Mouse (Mus musculus) ZHBTc4 (cell line): ENCODE data around the gene Nol9.

Source experiments
- DNase-seq: peaks from one replicate; pipeline ENCODE4 v3.0.0-alpha.2; 2011; ENCODE audit warnings: low read depth, low spot score

The Nol9 gene

DNA sequence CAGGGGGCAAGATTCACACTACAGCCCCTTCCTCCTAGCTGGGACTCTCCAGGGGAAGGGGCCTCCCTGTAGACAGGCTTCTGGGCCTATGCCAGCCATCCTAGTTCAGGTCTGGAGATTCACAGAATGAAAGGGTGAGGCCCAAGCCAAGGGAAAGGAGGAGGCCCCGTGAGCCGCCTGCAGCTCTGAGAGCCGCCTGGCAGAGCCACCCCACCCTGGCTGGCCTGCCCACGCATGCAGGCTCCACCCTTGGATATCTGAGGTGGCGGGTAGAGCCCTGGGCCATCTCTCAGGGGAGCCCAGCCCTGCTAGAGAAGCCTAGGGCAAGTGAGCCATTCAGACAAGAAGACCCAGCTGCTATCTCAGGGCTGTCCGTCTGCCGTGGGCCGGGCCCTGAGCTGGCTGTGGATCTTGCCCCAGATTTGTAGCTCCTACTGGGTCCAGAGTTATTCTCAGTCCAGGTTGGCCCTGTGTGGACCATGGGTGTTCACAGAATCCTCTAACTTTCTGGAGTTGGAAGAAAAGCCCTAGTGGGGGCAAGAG, 53.7 kb downstream of the Nol9 start:
- no peak for DNase-seq

DNA sequence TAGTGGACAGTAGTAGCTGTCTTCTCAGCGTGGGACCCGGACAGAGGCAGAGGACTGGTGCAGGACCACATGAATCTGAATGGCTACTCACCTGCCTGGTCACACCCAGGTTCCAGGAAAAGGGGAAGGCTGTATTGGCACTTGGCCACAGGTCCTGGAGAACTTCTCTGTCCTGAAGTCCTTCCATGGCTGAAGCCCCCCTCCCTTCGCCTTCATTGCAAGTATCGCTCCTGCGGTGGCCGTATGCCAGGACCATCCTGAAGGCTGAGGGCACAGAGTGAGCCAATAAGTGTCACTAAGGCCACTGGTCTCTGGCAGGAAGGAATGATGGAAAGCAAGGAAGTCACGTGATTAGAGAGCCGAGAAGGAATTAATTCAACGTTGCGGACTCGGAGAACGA, 55.1 kb downstream of the Nol9 start:
- DNase-seq: no peak

DNA sequence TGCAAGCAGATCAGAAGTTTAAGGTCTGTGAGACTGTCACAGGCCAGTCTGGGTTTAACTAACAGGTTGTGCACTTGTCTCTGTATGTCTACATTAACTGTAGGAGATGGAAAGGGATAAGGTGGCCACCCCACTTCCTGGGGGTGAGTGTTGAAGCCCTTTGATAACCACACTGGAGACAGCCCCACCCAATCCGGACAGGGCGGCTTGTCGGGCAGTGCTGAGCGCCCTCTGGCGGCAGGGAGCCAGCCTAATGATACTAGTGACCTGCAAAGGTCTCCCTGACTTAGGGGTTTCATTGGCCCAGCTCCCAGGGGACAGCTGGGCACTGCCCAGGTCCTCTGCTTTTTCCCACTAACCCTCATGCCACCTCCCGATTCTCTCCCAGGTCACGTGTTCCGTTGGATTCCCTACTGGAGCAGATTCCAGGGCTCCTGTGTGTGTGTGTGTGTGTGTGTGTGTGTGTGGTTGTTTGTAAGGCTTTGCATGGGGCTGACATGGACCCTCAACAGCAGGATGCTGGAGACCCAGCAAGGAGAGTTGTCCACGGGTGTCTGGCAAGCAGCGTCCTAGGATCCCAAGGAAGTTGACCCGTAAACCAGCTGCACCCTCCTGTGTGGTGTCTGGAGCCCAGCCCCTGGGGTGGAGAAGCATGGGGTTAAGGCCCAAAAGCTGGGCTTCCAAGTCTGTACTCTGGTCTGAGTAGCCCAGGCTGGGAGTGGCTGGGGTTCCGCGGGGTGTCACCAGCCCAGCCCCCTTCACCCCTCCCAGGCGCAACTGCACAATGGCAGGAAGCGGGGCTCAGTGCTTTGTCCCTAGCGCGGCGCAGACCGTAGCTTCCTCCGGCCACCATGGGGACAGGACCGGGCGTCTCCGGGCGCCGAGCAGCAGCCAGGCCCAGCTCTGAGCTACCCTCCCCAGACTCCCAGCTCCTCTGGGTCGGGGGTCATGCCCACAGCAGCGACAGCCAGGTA, 57.1 kb downstream of the Nol9 start:
- DNase-seq: peak; percentile 83

DNA sequence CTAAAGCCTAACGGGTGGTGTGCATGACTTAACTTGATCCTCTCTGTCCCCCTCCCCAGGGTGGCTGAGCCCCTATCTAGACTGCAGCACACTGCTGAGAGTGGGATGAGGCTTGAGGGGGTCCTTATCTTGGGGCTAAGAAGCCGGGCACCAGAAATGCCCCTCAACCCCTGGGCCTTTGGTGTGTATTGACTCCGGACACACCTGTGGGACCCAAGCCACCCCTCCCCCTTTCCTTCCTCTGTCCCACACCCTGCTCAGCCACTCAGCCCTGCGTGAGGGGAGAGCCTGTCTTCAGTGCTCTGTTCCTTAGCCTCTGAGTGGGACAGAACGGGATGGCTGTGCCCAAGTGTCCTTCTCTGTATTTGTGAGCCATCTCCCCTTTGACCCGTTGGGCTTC, 57.8 kb downstream of the Nol9 start:
- no peak for DNase-seq

DNA sequence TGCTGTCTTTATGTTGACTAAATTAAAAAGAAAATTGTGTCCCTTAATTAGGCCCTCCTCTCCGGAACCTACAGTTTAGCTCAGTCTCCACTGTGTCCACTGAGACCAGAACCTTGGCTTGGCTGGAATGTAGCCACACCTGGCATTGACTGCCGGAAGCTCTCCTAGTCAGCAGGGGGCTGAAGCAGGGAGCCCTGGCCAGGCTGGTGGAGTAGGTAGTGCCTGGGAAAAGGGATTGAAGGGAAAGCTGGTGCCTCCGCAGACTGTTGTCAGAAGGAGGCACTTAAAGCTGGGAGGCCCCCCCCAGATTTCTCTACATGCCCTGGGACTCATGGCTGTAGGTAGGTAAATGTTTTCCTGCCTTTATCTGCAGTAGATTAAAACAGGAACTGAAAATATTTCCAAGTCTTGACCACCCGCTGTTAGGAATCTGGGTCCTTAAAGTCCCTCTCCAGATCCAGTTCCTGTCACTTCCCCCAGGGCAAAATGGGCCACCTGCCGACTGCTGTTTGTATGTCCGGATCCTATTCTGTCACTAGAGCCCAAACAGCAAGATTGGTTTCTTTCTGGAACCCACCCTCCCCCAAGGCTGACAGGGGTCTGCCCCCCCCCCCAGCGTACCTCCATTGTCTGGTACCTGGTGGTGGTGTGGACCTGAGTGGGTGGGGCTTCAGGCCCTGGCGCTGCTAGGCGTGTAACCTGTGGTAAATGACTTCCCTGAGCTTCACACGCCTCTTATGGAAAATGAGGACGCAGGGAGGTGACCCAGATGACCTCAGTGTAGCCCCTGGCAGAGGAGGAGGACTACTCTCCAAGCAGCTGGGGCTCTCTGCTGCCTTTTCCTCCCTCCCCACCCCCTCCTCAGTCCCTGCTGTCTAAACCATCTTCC, 59.0 kb downstream of the Nol9 start:
- DNase-seq: peak; percentile 94

DNA sequence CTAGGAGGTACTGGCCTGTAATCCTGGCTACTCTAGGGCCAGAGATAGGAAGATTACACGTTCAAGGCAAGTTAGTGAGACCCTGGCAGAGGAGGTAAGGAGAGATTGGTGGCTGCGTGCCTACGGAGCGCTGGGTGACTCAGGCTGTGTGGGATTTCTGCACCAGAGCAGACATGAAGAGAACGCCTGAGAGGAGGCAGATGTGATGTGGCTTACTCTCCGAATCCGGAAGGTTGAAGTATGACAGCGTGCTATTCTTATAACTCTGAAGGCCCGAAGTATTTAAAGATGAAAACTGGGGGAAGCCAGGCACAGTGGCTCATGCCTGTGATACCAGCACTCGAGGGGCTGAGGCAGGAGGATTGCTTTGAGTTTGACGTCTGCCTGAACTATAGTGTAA, 61.4 kb downstream of the Nol9 start:
- DNase-seq: no peak

DNA sequence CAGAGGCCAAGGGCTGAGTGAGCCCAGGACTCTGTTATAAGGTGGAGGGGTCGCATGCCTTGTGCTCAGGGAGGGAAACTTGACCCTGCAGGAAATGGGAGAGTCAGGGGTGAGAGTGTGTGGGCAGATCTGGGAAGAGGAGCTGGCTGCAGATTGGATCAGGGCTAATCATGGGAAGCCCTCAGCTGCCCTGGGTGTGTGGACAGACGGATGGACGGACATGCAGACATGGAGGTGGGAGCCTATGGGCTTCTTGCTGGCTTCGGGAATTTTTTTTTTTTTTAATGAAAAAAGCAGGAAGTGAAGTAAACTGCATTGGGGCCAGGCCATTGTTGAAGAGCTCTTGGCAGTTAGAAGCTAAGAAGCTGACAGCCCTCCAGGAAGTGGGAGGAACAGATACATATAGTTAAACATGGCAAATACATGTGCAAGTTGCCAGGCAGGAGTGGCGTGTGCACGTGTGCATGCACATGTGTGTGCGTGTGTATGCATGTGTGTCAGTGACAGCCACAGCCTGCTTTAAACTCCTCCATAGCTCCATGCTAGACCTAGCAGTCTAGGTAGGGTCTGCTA, 62.0 kb downstream of the Nol9 start:
- no peak for DNase-seq

DNA sequence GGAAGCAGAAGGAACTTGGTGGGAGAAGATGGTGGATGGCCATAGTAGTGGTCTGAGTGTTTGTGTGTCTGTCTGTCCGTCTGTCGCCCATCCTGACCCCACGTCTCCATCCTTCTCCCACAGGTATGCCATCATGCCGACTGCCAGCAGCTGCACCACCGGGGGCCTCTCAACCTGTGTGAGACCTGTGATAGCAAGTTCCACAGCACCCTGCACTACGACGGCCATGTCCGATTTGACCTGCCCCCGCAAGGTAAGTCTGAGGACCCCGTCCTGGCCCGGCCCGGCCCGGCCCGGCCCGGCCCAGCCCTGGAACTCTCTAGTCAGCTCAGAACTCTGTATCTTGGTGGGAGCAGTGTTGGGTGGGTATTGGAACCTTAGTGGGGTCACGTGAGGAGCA, 62.8 kb downstream of the Nol9 start:
- DNase-seq: no peak

DNA sequence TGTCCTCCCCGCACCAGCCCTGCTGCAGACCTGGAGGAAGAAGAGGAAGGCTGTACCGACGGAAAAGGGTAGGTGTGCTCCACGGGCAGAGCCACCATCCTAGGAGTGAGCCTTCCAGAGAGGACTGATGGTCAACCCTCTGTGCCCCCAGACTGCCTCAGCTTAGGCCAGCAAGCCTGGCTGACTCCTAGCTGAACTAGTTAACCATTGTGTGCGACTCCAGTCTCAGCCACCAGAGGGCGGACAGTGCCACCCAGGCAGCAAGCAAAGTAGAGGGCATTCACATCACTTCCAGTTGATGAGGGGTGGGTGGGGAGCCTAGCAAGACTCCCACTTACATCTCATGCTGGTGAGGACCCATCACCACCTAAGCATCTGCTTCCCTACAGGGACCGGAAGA, 63.9 kb downstream of the Nol9 start:
- DNase-seq: peak; percentile 87

DNA sequence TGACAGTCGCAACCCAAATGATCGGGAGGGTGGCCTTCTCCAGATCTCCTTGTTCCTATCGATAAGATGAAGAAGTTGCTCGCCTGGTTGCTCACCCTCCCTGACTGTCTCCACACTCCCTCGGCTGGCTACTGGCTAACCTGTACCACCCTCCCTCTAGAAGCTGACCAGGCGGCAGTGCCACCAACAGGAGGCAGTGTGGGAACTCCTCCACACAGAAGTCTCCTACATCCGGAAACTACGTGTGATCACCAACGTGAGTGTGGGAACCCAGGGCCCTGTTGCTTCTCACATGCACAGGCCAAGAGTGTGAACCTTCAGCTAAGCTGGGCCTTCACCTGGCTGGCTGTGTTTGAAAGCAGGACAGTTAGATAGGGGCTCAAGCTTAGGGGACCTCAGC, 67.6 kb downstream of the Nol9 start:
- peak; percentile 64 for DNase-seq

DNA sequence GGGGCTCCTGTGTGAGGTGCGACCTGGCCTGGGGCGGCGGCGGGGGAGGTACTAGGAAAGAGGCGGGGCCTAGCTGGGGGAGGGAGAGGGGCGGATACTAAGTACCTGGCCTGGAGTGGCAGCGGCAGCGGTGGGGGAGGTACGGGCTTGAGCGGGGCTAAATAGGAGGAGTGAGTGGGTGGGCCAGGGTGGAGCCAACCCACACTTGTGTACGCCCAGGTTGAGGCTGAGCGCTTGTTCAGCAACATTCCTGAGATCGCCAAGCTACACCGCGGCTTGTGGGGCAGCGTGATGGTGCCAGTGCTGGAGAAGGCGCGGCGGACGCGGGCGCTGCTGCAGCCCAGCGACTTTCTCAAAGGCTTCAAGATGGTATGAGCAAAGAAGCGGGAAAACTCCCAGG, 68.4 kb downstream of the Nol9 start:
- peak; percentile 75 for DNase-seq

DNA sequence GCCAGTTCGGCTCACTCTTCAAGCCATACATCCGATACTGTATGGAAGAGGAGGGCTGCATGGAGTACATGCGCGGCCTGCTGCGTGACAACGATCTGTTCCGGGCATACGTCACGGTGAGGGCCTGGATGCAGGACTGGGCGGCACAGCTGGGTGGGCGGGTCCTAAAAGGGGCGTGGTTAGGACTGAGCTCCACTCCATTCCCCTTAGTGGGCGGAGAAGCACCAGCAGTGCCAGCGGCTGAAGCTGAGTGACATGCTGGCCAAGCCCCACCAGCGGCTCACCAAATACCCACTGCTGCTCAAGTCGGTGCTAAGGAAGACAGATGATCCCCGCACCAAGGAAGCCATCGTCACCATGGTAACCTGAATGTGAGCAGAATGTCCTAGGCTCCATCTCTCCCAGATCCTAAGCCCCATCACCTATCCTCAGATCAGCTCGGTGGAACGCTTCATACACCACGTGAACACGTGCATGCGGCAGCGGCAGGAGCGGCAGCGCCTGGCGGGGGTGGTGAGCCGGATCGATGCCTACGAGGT, 68.9 kb downstream of the Nol9 start:
- peak; percentile 93 for DNase-seq

DNA sequence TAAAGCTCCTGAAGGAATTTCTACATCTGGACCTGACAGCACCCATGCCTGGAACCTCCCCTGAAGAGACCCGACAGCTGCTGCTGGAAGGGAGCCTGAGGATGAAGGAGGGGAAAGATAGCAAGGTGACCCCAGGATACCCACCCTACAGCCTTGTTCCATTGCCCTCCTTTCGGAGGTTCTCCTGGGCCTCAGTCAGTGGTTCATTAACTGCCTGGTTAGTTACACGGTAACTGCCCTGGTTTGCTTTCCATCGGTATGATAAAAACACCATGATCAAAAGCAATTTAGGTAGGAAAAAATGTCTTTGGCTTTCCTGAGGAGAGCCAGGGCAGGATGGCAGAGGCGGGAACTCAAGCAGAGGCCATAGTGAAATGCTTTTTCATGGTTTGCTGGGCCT, 69.6 kb downstream of the Nol9 start:
- no peak for DNase-seq

DNA sequence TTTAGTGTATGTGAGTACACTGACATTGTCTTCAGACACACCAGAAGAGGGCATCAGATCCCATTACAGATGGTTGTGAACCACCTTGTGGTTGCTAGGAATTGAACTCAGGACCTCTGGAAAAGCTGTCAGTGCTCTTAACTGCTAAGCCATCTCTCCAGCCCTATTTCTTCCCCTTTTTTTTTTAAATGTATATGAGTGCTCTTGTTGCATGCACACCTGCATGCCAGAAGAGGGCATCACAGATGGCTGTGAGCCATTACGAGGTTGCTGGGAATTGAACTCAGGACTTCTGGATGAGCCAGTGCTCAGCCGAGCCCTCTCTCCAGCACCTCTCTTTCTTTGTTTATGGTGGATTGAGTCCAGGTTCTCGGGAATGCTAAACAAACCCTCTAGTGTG, 70.4 kb downstream of the Nol9 start:
- DNase-seq: no peak

DNA sequence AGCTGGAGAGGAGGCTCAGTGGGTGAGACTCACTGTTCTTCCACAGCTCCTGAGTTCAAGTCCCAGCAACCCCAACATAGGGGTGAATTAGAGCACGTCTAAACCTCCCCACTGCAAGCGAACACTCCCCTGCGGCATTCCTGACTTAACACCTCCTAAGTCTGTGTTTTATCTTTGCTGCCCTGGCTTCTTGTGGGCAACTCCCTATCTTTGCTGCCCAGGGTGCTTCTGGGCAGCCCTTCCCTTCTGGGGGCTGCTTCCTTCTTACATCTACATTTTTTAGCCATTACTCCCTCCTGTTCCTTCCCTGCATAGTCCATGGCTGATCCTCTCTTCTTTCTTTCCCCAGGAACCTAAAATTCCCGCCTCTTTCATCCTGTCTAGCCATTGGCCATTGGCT, 71.6 kb downstream of the Nol9 start:
- DNase-seq: no peak
